Mouse (Mus musculus): ENCODE data around the gene Slc25a33. TPM values are rescaled to one million over a fixed set of nuclear protein-coding genes. Genes with fewer than 3 reads are reported as not detected.

Gene Slc25a33
- polyA plus RNA-seq, 1 experiment from 2014 or later, result 22.0 TPM

DNA sequence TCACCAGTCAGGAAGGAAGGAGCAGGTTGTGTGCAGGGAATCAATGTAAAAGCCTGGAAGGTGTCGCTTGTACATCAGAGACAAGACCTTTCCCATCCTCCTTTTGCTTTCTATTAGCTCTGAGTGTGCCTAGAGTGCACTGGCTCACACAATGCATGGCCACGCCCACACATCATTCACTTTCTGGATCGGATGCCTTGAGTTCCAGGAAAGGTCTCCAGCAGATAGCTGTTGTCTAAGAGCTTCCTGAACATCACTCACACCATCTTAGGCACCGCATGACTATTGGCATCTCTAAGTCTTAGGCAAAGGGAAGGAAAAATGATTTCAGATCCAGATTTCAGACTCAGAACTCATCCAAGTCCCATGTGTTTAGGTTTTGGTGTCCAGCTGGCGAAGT is 34.6 kb downstream of the Slc25a33 start:
- Histone ChIP-seq H3K36me3 (ENCODE audit: control insufficient read depth, insufficient read depth, low read length) (peaks cover 10% of the 10 kb centered on the region), H3K27ac (ENCODE audit: low read depth, low read length) (no peak overlapping the region), H3K4me1 (ENCODE audit: control insufficient read depth, insufficient read depth, low read length) (peaks cover 22% of the 10 kb centered on the region), H3K4me3 (ENCODE audit: low read depth, low read length) (no peak overlapping the region), H3K9ac (ENCODE audit: low read length) (no peak overlapping the region), H3K9me3 (ENCODE audit: control insufficient read depth, low read length) (no peaks in the 10 kb centered on the region), H3K27me3 (ENCODE audit: control insufficient read depth, insufficient read depth, low read length) (no peaks in the 10 kb centered on the region), H3K4me2 (ENCODE audit: low read depth) (no peak overlapping the region)
- WGBS, result 73% methylated on average over 5 of the region's 5 CpGs
- ATAC-seq (ENCODE audit: insufficient read depth, low FRiP score, low TSS enrichment), result no peak
- no peak for DNase-seq (ENCODE audit: low spot score)

DNA sequence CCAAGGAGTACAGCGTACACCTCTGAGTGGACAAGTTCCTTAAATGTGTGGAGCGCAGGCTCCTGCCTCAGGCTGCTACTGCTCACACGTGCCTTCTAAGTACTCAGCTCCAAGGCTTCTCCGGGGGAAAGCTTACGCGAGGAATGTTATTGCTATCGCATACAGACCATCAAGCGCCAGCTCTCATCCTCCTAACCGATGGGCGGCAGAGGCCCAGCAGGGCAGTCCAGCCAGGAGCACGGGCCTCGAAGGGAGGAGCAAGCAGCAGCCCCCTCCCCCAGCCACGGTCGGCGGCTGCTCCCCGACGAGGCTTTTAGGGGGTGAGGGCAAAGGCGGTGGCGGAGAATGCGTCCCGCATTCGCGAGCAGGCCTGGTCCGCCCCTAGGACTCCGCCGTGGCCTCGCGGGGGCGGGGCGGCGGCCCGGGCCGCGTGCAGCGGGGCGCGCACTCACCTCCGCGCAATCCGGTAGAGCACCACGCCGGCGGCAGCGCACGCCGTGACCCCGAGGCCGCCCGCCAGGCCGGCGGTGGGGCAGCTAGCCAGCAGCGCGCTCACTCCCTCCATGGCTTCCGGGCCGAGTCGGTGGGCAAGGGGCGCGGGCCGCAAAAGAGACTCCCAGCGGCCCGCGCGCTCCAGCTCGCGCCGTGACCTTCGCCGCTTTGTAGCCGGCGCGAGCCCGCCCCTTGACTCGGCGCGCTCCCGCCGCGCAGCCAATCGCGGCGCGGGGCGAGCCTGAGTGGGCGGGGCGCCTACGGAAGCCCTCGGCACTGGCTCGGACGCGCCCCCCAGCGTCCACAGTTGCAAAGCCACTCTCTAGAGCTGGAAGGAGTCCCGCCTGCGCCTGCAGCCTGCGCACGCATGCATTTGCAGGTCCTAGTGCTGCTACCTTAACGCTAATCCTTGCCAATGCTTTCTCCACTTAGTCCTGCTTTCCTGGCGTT is 36.4 kb downstream of the Slc25a33 start, which contains the start of gene Tmem201:
Gene Tmem201 (minus strand): TSS at position 662 of the 942 bp plus-strand sequence.
- Histone ChIP-seq H3K4me2 (ENCODE audit: low read depth) (peak within 1 kb of the TSS; percentile 69), H3K36me3 (ENCODE audit: control insufficient read depth, insufficient read depth, low read length) (peaks cover 5% of the 10 kb centered on the region), H3K27me3 (ENCODE audit: control insufficient read depth, insufficient read depth, low read length) (no peaks in the 10 kb centered on the region), H3K9me3 (ENCODE audit: control insufficient read depth, low read length) (no peaks in the 10 kb centered on the region), H3K4me1 (ENCODE audit: control insufficient read depth, insufficient read depth, low read length) (peaks cover 35% of the 10 kb centered on the region), H3K27ac (ENCODE audit: low read depth, low read length) (peak within 1 kb of the TSS; percentile 84), H3K4me3 (ENCODE audit: low read depth, low read length) (peak within 1 kb of the TSS; percentile 88), H3K9ac (ENCODE audit: low read length) (peak within 1 kb of the TSS; percentile 91)
- DNase-seq (ENCODE audit: low spot score) (peak; percentile 99), ATAC-seq (ENCODE audit: insufficient read depth, low FRiP score, low TSS enrichment) (peak; percentile 84)
- under 1% methylated on average over 77 of the region's 97 CpGs for whole genome bisulfite sequencing

DNA sequence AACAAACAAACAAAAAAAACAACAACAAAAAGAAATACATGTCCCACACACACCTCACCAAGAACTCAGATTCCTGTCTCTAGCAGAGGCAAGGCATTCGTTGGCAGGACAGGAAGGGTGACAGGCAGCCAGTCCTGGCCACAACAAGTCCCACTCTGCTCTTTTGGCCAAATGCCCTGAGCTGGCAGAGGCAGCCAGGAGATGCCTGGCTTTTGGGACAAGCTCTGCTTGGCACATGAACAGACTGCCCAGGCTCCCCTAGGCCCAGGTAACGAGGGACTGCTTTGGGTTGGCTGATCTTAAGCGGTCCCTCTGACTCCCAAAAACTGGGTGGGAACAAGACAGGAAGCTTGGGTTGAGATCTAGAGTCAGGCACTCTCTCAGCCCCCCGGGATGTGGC is 37.5 kb downstream of the Slc25a33 start:
- Histone ChIP-seq H3K27ac (ENCODE audit: low read depth, low read length) (no peak overlapping the region), H3K4me3 (ENCODE audit: low read depth, low read length) (peak overlapping the region; percentile 88), H3K36me3 (ENCODE audit: control insufficient read depth, insufficient read depth, low read length) (peaks cover 6% of the 10 kb centered on the region), H3K4me1 (ENCODE audit: control insufficient read depth, insufficient read depth, low read length) (peaks cover 38% of the 10 kb centered on the region), H3K4me2 (ENCODE audit: low read depth) (peak overlapping the region; percentile 69), H3K9ac (ENCODE audit: low read length) (peak overlapping the region; percentile 91), H3K27me3 (ENCODE audit: control insufficient read depth, insufficient read depth, low read length) (no peaks in the 10 kb centered on the region), H3K9me3 (ENCODE audit: control insufficient read depth, low read length) (no peaks in the 10 kb centered on the region)
- DNase-seq (ENCODE audit: low spot score) (no peak), ATAC-seq (ENCODE audit: insufficient read depth, low FRiP score, low TSS enrichment) (no peak)
- WGBS, result 61% methylated on average over 4 of the region's 4 CpGs

DNA sequence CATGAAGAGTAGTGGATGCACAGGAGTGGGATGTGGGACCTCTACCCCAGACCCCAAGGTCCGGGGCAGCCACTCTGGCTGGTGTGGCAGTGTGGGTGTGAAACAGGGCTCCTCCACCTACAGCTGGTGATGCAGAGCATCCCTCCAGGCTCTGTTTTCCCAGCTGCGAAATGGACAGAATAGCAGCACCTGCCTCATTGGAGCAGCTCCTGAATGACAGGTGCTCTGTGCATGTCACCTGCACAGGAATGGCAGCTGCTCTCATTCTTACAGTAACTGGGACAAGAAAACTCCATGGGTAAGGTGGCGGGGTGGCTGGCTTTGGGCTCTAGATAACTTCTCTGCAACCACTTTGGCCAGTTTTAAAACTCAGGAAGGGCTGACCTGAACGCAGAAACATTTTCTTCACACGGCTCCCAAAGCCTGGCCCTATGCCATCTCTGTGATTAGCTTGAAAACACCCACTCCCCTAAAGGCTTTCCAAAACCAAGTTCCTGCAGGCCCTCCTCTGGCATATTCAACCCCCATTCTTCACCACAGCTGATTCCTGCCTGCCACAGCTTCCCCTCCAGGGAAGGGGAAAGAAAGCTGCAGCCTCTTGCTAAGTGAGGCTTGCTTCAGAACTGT is 38.3 kb downstream of the Slc25a33 start:
- Histone ChIP-seq H3K27me3 (ENCODE audit: control insufficient read depth, insufficient read depth, low read length) (no peaks in the 10 kb centered on the region), H3K4me2 (ENCODE audit: low read depth) (peak overlapping the region; percentile 69; the same call in 1 of the 2 replicates), H3K9ac (ENCODE audit: low read length) (no peak overlapping the region; the same call in 1 of the 2 replicates), H3K9me3 (ENCODE audit: control insufficient read depth, low read length) (no peaks in the 10 kb centered on the region), H3K4me1 (ENCODE audit: control insufficient read depth, insufficient read depth, low read length) (peaks cover 38% of the 10 kb centered on the region), H3K4me3 (ENCODE audit: low read depth, low read length) (no peak overlapping the region), H3K36me3 (ENCODE audit: control insufficient read depth, insufficient read depth, low read length) (peaks cover 6% of the 10 kb centered on the region), H3K27ac (ENCODE audit: low read depth, low read length) (no peak overlapping the region)
- 93% methylated on average over 5 of the region's 5 CpGs for WGBS
- DNase-seq (ENCODE audit: low spot score), result no peak
- no peak for ATAC-seq (ENCODE audit: insufficient read depth, low FRiP score, low TSS enrichment)

DNA sequence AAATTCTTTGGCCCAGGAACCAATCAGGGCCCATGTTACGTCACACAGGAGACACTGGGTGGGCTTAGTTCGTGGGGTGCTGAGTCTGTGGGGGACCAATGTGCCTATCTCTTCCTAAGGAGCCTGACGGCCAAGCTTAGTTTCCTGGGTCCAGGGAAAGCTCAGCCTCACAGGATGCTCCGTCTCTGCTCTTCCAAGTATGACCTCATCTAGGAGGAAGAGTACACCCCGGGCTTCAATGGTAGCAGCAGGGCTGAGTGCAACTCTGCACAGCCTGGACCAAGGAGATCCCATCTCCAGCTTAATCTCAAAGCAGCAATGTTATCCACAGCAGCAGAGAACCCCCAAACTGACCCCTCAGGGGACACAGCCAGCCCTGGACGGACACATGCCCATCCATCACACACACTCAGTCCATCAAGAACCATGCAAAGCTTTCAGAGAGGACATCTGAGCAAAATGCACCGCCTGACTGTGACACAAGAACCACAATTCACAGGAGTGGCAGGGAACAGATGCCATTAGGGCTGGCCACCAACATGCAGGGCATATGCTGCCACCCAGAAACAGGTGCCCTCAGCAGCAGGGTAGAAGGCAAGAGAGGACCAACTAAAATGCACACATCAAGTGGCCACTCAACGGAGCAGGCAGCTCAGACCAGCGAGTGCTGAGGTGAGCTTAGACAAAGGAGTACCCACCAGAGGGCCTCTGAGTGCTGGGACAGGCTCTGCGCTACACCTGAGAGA is 39.2 kb downstream of the Slc25a33 start:
- H3K9me3 ChIP-seq (ENCODE audit: control insufficient read depth, low read length), result no peaks in the 10 kb centered on the region
- H3K4me1 ChIP-seq (ENCODE audit: control insufficient read depth, insufficient read depth, low read length), result peaks cover 38% of the 10 kb centered on the region
- DNase-seq (ENCODE audit: low spot score) (no peak), ATAC-seq (ENCODE audit: insufficient read depth, low FRiP score, low TSS enrichment) (no peak)
- no peak overlapping the region for H3K4me2 ChIP-seq (ENCODE audit: low read depth)
- 82% methylated on average over 10 of the region's 10 CpGs for WGBS
- H3K4me3 ChIP-seq (ENCODE audit: low read depth, low read length), result no peak overlapping the region
- H3K36me3 ChIP-seq (ENCODE audit: control insufficient read depth, insufficient read depth, low read length), result peaks cover 9% of the 10 kb centered on the region
- no peak overlapping the region for H3K9ac ChIP-seq (ENCODE audit: low read length)
- no peak overlapping the region for H3K27ac ChIP-seq (ENCODE audit: low read depth, low read length)
- no peaks in the 10 kb centered on the region for H3K27me3 ChIP-seq (ENCODE audit: control insufficient read depth, insufficient read depth, low read length)

DNA sequence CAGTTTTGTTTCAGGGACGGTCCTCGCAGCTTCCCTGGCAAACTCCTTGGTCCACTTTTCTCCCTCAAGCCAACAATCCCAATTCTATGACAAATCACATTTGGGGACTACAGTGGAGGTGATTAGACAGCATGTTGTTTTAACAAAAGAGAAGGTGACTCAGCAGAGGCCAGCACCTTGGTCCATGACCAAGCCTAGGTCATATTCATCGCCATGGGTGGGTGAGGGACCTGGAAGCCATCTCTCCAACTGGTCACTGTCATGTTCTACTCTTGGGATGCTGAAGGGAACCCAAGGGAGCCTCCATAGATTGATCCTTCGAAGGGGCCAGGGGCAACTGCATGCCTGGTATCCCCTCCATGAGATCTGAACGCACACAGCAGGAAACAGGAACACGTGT is 39.8 kb downstream of the Slc25a33 start:
- H3K27ac ChIP-seq (ENCODE audit: low read depth, low read length), result no peak overlapping the region

DNA sequence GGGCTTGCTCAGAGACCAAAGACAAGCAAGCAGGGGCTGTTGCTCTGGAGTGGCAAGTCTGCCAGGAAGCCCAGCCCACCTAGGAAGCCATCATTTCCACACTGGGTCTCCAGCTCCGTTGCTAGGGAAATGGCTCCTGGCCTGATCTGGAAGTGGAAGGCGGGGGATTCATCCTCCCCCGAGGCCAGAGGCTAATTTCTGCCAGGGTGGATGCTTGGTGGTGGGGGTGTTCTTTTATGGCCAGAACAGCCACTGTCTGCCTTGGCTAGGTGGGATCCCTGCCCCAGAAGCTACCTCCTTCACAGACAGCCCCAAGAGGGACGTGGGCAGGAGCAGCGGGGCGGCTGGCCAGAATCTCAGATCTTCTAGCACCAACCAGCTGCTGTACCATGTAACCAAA is 40.3 kb downstream of the Slc25a33 start:
- H3K36me3 ChIP-seq (ENCODE audit: control insufficient read depth, insufficient read depth, low read length), result peaks cover 17% of the 10 kb centered on the region
- H3K4me2 ChIP-seq (ENCODE audit: low read depth), result no peak overlapping the region
- peaks cover 38% of the 10 kb centered on the region for H3K4me1 ChIP-seq (ENCODE audit: control insufficient read depth, insufficient read depth, low read length)
- no peak overlapping the region for H3K4me3 ChIP-seq (ENCODE audit: low read depth, low read length)
- no peak for ATAC-seq (ENCODE audit: insufficient read depth, low FRiP score, low TSS enrichment)
- 0 out of 2 replicates have a peak overlapping the region, but pooled peaks have one; percentile 8 for H3K27ac ChIP-seq (ENCODE audit: low read depth, low read length)
- 50% methylated on average over 6 of the region's 6 CpGs for WGBS
- peak overlapping the region; percentile 18; the same call in 1 of the 2 replicates for H3K9ac ChIP-seq (ENCODE audit: low read length)
- H3K27me3 ChIP-seq (ENCODE audit: control insufficient read depth, insufficient read depth, low read length), result no peaks in the 10 kb centered on the region
- no peak for DNase-seq (ENCODE audit: low spot score)
- H3K9me3 ChIP-seq (ENCODE audit: control insufficient read depth, low read length), result no peaks in the 10 kb centered on the region

More for the DNA sequence above, 39.8 kb downstream of the Slc25a33 start:
- WGBS, result 85% methylated on average over 6 of the region's 6 CpGs
- Histone ChIP-seq H3K36me3 (ENCODE audit: control insufficient read depth, insufficient read depth, low read length) (peaks cover 14% of the 10 kb centered on the region), H3K4me2 (ENCODE audit: low read depth) (no peak overlapping the region), H3K9me3 (ENCODE audit: control insufficient read depth, low read length) (no peaks in the 10 kb centered on the region), H3K9ac (ENCODE audit: low read length) (no peak overlapping the region), H3K4me1 (ENCODE audit: control insufficient read depth, insufficient read depth, low read length) (peaks cover 38% of the 10 kb centered on the region), H3K4me3 (ENCODE audit: low read depth, low read length) (no peak overlapping the region), H3K27me3 (ENCODE audit: control insufficient read depth, insufficient read depth, low read length) (no peaks in the 10 kb centered on the region)
- ATAC-seq (ENCODE audit: insufficient read depth, low FRiP score, low TSS enrichment) (no peak), DNase-seq (ENCODE audit: low spot score) (no peak)

DNA sequence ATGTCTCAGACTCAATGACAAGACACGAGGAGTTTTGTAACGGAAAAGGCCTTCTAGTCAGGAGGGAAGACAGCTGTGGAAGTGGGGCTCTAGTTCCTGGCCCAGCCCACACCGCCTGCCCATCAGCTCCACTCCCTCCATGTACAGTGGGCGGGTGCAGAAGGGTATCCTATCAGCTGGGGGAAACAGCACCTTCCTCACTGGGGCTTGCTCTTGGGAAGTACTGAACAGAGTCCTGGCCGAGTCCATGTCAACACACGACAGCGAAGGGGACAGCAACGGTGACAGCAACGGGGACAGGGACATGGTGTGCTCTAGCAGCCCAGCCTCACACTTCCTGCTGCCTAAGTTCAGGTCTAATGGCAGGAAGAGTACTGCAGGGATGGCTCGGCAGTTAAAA is 41.3 kb downstream of the Slc25a33 start:
- H3K9me3 ChIP-seq (ENCODE audit: control insufficient read depth, low read length), result no peaks in the 10 kb centered on the region
- no peaks in the 10 kb centered on the region for H3K27me3 ChIP-seq (ENCODE audit: control insufficient read depth, insufficient read depth, low read length)
- no peak for DNase-seq (ENCODE audit: low spot score)
- WGBS, result 78% methylated on average over 10 of the region's 10 CpGs
- peaks cover 20% of the 10 kb centered on the region for H3K36me3 ChIP-seq (ENCODE audit: control insufficient read depth, insufficient read depth, low read length)
- H3K27ac ChIP-seq (ENCODE audit: low read depth, low read length), result no peak overlapping the region
- no peak overlapping the region for H3K9ac ChIP-seq (ENCODE audit: low read length)
- H3K4me2 ChIP-seq (ENCODE audit: low read depth), result no peak overlapping the region
- ATAC-seq (ENCODE audit: insufficient read depth, low FRiP score, low TSS enrichment), result no peak
- no peak overlapping the region for H3K4me3 ChIP-seq (ENCODE audit: low read depth, low read length)
- peaks cover 38% of the 10 kb centered on the region for H3K4me1 ChIP-seq (ENCODE audit: control insufficient read depth, insufficient read depth, low read length)

Measured in neural tube, embryonic 11.5 days (tissue).